Mouse (Mus musculus) bone marrow, adult 2 months (tissue): ENCODE measurements around the gene Pld6.

Experiments
- CTCF ChIP-seq: fragments of 200-500 bp; IDR thresholded peaks from 2 replicates; pipeline ENCODE4 v1.5.1; 2011; ENCODE audit warnings: low read length, control low read depth; ENCODE audit not compliant: control insufficient read depth, insufficient read depth
- POLR2A ChIP-seq: fragments of 200-500 bp; IDR thresholded peaks from 2 replicates; pipeline ENCODE4 v1.6.1; 2011; ENCODE audit warnings: low read depth, mild to moderate bottlenecking, control low read depth, low read length, borderline replicate concordance; ENCODE audit not compliant: control insufficient read depth

DNA sequence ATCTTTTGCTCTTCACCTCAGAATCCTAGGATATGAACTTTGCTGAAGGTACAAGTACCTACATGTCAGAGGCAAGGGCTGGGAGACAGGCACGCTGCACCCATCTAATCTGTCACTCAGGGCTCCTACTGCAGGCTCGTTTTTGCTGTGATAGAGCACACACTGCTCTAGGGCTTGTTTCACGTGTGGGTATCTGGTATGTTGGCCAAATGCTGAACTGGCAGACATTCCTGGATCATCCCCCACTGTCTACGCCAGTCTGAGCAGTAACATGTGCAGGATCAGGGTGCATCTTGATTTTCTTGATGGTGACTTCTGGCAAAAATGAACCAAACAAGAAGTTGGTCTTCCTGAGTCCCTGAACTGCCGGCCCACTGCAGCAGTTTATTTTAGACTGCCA is 10.2 kb downstream of the Pld6 start:
- no peak for TF ChIP-seq POLR2A
- TF ChIP-seq CTCF: no peak
